Mouse (Mus musculus): ENCODE data around the gene Retreg3. TPM values are rescaled to one million over a fixed set of nuclear protein-coding genes. Genes with fewer than 3 reads are reported as not detected.
A peak's percentile ranks its signal among the peaks of the same experiment; 100 is the strongest.

The Retreg3 gene
- polyA plus RNA-seq, 1 experiment = 41.2 TPM

DNA sequence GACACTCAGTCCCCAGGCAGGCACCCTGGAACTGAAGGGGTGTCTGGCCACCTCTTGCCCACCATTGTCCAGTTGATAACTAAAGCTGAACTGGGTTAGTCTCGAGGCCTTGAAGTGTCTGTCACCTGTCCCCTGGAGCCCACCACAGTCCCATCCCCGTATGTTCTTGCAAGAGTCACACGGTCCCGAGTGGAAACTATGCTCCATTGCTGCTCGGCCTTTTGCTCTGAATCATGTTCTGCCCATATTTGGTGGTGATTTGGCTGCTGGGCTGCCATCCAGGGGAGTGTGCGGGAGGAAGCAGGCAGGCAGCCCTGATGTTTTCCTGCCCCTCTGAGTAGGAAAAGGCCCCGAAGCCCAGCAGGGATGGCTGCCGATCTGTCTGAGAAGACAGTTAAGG, 59.6 kb downstream of the Retreg3 start:
- Histone ChIP-seq H3ac (ENCODE audit: control insufficient read depth, insufficient read length) (no peak overlapping the region), H3K79me2 (ENCODE audit: control insufficient read depth, insufficient read depth) (no peaks in the 10 kb centered on the region), H3K4me3 (no peak overlapping the region), H3K27me3 (ENCODE audit: control insufficient read depth, insufficient read depth, insufficient read length) (no peaks in the 10 kb centered on the region), H3K36me3 (ENCODE audit: control insufficient read depth, insufficient read depth) (no peaks in the 10 kb centered on the region), H3K4me2 (ENCODE audit: low read depth) (peak overlapping the region; percentile 69)
- TF ChIP-seq SRF (IDR thresholded peaks at IDR 0.05; ENCODE audit: control insufficient read depth, insufficient read length, low read depth) = peak; percentile 98
- no peak for TF ChIP-seq USF1 (IDR thresholded peaks at IDR 0.05; ENCODE audit: low read depth)
- TF ChIP-seq TCF3 (IDR thresholded peaks at IDR 0.05; ENCODE audit: insufficient read length, low read depth) = no peak
- TF ChIP-seq MYOD1 (IDR thresholded peaks at IDR 0.05; ENCODE audit: control insufficient read depth in 1 of 3, insufficient read length in 2 of 3, low read depth in 2 of 3) = no peak

DNA sequence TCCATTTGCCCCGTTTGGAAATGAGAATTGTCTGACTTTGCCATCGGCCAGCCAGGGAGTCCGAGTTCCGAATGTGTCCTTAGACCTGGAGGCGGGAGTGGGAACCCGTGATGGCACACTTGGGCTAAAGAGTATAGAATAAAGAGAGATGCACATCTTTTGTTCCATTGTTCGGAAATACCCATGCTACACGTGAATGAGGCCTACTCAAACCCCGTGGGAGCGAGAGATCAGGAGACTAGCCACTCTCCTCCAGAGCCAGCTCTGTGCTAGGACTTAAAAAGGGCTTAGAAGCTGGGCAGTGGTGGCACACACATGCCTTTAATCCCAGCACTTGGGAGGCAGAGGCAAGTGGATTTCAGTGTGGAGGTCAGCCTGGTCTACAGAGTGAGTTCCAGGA, 60.2 kb downstream of the Retreg3 start:
- TF ChIP-seq USF1 (IDR thresholded peaks at IDR 0.05; ENCODE audit: low read depth) (no peak), MAX (IDR thresholded peaks at IDR 0.05; ENCODE audit: low read depth) (no peak), REST (IDR thresholded peaks at IDR 0.05; ENCODE audit: insufficient read depth, insufficient read length) (no peak), POLR2AphosphoS2 (IDR thresholded peaks at IDR 0.05; ENCODE audit: insufficient read length, low read depth) (no peak), TCF3 (IDR thresholded peaks at IDR 0.05; ENCODE audit: insufficient read length, low read depth) (no peak), CEBPB (IDR thresholded peaks at IDR 0.05; ENCODE audit: insufficient read depth, poor library complexity, severe bottlenecking) (no peak), MYOG (IDR thresholded peaks at IDR 0.05; ENCODE audit: control insufficient read depth in 1 of 3, insufficient read depth in 1 of 3, insufficient read length in 2 of 3, low read depth in 2 of 3) (no peak), TCF12 (IDR thresholded peaks at IDR 0.05; ENCODE audit: insufficient read depth, poor library complexity, severe bottlenecking) (no peak), SRF (IDR thresholded peaks at IDR 0.05; ENCODE audit: control insufficient read depth, insufficient read length, low read depth) (no peak), E2F4 (IDR thresholded peaks at IDR 0.05; ENCODE audit: insufficient read depth) (no peak), POLR2A (IDR thresholded peaks at IDR 0.05; ENCODE audit: insufficient read length, low read depth) (no peak), MYOD1 (IDR thresholded peaks at IDR 0.05; ENCODE audit: control insufficient read depth in 1 of 3, insufficient read length in 2 of 3, low read depth in 2 of 3) (no peak)
- no peaks in the 10 kb centered on the region for H3K36me3 ChIP-seq (ENCODE audit: control insufficient read depth, insufficient read depth)
- H3ac ChIP-seq (ENCODE audit: control insufficient read depth, insufficient read length) = no peak overlapping the region
- H3K27me3 ChIP-seq (ENCODE audit: control insufficient read depth, insufficient read depth, insufficient read length) = no peaks in the 10 kb centered on the region
- no peaks in the 10 kb centered on the region for H3K79me2 ChIP-seq (ENCODE audit: control insufficient read depth, insufficient read depth)
- H3K4me2 ChIP-seq (ENCODE audit: low read depth) = no peak overlapping the region
- H3K4me3 ChIP-seq = no peak overlapping the region

DNA sequence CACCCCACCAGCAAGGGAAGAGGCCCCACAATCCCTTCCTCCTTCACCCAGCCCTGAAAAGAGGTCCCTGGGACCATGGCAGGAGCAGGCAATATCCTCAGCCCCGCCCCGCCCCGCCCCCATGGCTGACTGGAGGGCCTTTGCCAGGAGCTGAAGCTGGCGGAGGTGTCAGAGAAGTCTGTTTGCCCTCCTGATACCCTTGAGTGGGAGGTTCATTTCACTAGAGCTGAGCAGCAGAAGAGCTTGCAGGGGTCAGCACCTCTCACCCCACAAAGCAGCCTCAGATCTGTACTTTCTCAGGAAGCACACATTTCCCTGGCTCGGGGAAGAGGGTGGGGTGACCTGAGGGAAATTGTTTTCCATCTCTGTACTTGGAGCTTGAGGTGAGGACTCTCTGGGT, 61.0 kb downstream of the Retreg3 start:
- peaks cover 7% of the 10 kb centered on the region for H3K36me3 ChIP-seq (ENCODE audit: control insufficient read depth, insufficient read depth)
- TF ChIP-seq TCF12 (IDR thresholded peaks at IDR 0.05; ENCODE audit: insufficient read depth, poor library complexity, severe bottlenecking) = no peak
- TF ChIP-seq POLR2AphosphoS2 (IDR thresholded peaks at IDR 0.05; ENCODE audit: insufficient read length, low read depth) = no peak
- TF ChIP-seq SRF (IDR thresholded peaks at IDR 0.05; ENCODE audit: control insufficient read depth, insufficient read length, low read depth) = no peak
- no peak for TF ChIP-seq MAX (IDR thresholded peaks at IDR 0.05; ENCODE audit: low read depth)
- TF ChIP-seq CEBPB (IDR thresholded peaks at IDR 0.05; ENCODE audit: insufficient read depth, poor library complexity, severe bottlenecking) = no peak
- no peak for TF ChIP-seq E2F4 (IDR thresholded peaks at IDR 0.05; ENCODE audit: insufficient read depth)
- no peak for TF ChIP-seq MYOG (IDR thresholded peaks at IDR 0.05; ENCODE audit: control insufficient read depth in 1 of 3, insufficient read depth in 1 of 3, insufficient read length in 2 of 3, low read depth in 2 of 3)
- H3K4me2 ChIP-seq (ENCODE audit: low read depth) = no peak overlapping the region
- H3K27me3 ChIP-seq (ENCODE audit: control insufficient read depth, insufficient read depth, insufficient read length) = no peaks in the 10 kb centered on the region
- H3K79me2 ChIP-seq (ENCODE audit: control insufficient read depth, insufficient read depth) = no peaks in the 10 kb centered on the region
- H3ac ChIP-seq (ENCODE audit: control insufficient read depth, insufficient read length) = no peak overlapping the region
- H3K4me3 ChIP-seq = no peak overlapping the region

DNA sequence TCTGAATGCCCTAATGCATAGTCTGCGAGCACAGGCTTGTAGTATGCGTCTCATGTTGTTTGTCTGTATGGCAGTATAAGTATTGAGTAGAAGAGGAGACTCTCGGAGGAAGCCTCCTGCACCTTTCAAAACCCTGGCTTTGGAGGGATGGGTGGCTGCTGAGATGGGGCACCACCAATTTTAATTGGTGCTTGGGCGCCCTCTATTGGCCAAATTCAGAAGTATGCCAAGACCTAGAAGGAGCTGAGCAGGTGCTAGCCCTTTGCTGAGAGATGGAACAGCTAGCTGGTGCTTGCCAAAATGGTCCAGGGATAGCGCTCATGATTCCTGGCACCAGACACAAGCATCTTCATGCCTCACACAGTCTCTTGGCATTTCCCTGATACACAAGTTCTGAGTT, 61.8 kb downstream of the Retreg3 start:
- H3K36me3 ChIP-seq (ENCODE audit: control insufficient read depth, insufficient read depth) = peaks cover 8% of the 10 kb centered on the region
- no peaks in the 10 kb centered on the region for H3K79me2 ChIP-seq (ENCODE audit: control insufficient read depth, insufficient read depth)
- H3K27me3 ChIP-seq (ENCODE audit: control insufficient read depth, insufficient read depth, insufficient read length) = no peaks in the 10 kb centered on the region
- no peak overlapping the region for H3K4me3 ChIP-seq
- TF ChIP-seq MYOD1 (IDR thresholded peaks at IDR 0.05; ENCODE audit: control insufficient read depth in 1 of 3, insufficient read length in 2 of 3, low read depth in 2 of 3) = peak; percentile 36 to 49 (median 41)
- no peak for TF ChIP-seq E2F4 (IDR thresholded peaks at IDR 0.05; ENCODE audit: insufficient read depth)
- TF ChIP-seq REST (IDR thresholded peaks at IDR 0.05; ENCODE audit: insufficient read depth, insufficient read length) = no peak
- H3ac ChIP-seq (ENCODE audit: control insufficient read depth, insufficient read length) = no peak overlapping the region
- no peak overlapping the region for H3K4me2 ChIP-seq (ENCODE audit: low read depth)

GRCm38 (mm10) chr11:101056885-101057284, 62.8 kb downstream of the Retreg3 start:
- H3ac ChIP-seq (ENCODE audit: control insufficient read depth, insufficient read length) = no peak overlapping the region
- H3K79me2 ChIP-seq (ENCODE audit: control insufficient read depth, insufficient read depth) = no peaks in the 10 kb centered on the region
- peaks cover 8% of the 10 kb centered on the region for H3K36me3 ChIP-seq (ENCODE audit: control insufficient read depth, insufficient read depth)
- no peak overlapping the region for H3K4me2 ChIP-seq (ENCODE audit: low read depth)
- H3K4me3 ChIP-seq = no peak overlapping the region
- H3K27me3 ChIP-seq (ENCODE audit: control insufficient read depth, insufficient read depth, insufficient read length) = no peaks in the 10 kb centered on the region
- TF ChIP-seq MYOD1 (IDR thresholded peaks at IDR 0.05; ENCODE audit: control insufficient read depth in 1 of 3, insufficient read length in 2 of 3, low read depth in 2 of 3) (peak in 1 of 3 experiments; percentile 40), MYOG (IDR thresholded peaks at IDR 0.05; ENCODE audit: control insufficient read depth in 1 of 3, insufficient read depth in 1 of 3, insufficient read length in 2 of 3, low read depth in 2 of 3) (peak in 1 of 3 experiments; percentile 46), E2F4 (IDR thresholded peaks at IDR 0.05; ENCODE audit: insufficient read depth) (no peak)

DNA sequence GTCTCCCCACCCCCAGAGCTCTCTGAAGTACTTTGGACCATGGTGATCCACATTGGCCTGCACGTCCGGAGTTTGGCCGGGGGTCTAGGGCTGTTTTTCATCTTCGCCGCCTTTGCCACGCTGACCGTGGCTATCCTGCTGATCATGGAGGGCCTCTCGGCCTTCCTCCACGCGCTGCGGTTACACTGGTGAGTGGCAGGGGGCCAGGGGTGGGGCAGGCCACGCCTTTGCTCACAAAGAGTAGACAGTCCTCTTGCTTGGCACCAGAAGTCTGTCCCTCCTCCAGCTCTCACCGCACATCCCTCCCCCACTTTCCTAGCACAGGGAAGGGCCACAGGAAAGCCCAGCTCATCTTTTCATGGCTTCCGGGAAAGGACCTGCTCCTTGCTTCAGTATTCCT, 64.3 kb downstream of the Retreg3 start:
- peaks cover 8% of the 10 kb centered on the region for H3K36me3 ChIP-seq (ENCODE audit: control insufficient read depth, insufficient read depth)
- H3K79me2 ChIP-seq (ENCODE audit: control insufficient read depth, insufficient read depth) = no peaks in the 10 kb centered on the region
- H3ac ChIP-seq (ENCODE audit: control insufficient read depth, insufficient read length) = no peak overlapping the region
- TF ChIP-seq MAX (IDR thresholded peaks at IDR 0.05; ENCODE audit: low read depth) = no peak
- no peak for TF ChIP-seq POLR2AphosphoS2 (IDR thresholded peaks at IDR 0.05; ENCODE audit: insufficient read length, low read depth)
- TF ChIP-seq TCF12 (IDR thresholded peaks at IDR 0.05; ENCODE audit: insufficient read depth, poor library complexity, severe bottlenecking) = no peak
- TF ChIP-seq MYOD1 (IDR thresholded peaks at IDR 0.05; ENCODE audit: control insufficient read depth in 1 of 3, insufficient read length in 2 of 3, low read depth in 2 of 3) = no peak
- no peak for TF ChIP-seq POLR2A (IDR thresholded peaks at IDR 0.05; ENCODE audit: insufficient read length, low read depth)
- TF ChIP-seq REST (IDR thresholded peaks at IDR 0.05; ENCODE audit: insufficient read depth, insufficient read length) = no peak
- no peak for TF ChIP-seq TCF3 (IDR thresholded peaks at IDR 0.05; ENCODE audit: insufficient read length, low read depth)
- no peak for TF ChIP-seq USF1 (IDR thresholded peaks at IDR 0.05; ENCODE audit: low read depth)
- no peak for TF ChIP-seq SRF (IDR thresholded peaks at IDR 0.05; ENCODE audit: control insufficient read depth, insufficient read length, low read depth)
- TF ChIP-seq E2F4 (IDR thresholded peaks at IDR 0.05; ENCODE audit: insufficient read depth) = no peak
- no peak overlapping the region for H3K4me2 ChIP-seq (ENCODE audit: low read depth)
- no peaks in the 10 kb centered on the region for H3K27me3 ChIP-seq (ENCODE audit: control insufficient read depth, insufficient read depth, insufficient read length)
- H3K4me3 ChIP-seq = no peak overlapping the region

Data from myocyte (in vitro differentiated cells).